Mouse (Mus musculus) forebrain, embryonic 16.5 days (tissue): ENCODE measurements at regions not wholly inside any gene's neighbourhood (a gene's known extent, or its start where the extent isn't known, plus 50 kb on each side); places are given as distances from the start of the nearest gene placed in this dataset.
"Not testable (repeated sequence)": the region's sequence is repeated elsewhere in the genome, so short reads cannot be mapped to it uniquely, and the experiment has no call there.

Experiments
- ATAC-seq: fragments of 200-750 bp; cut with Nextera tagmentation; 2 replicates; pipeline ENCODE4 v1.8.0; 2017; ENCODE audit warnings: mild to moderate bottlenecking, moderate library complexity
- H3K27ac ChIP-seq: fragments of 300-500 bp; sonication (generic); 2 replicates; pipeline ENCODE4 v1.5.1; 2014; ENCODE audit warnings: low read length, control low read depth
- H3K27me3 ChIP-seq: fragments of 300-500 bp; sonication (generic); replicated peaks from 2 replicates; pipeline ENCODE4 v1.6.1; 2014; ENCODE audit warnings: low read length; ENCODE audit not compliant: control insufficient read depth, insufficient read depth
- H3K36me3 ChIP-seq: fragments of 300-500 bp; sonication (generic); 2 replicates; pipeline ENCODE4 v1.6.1; 2014; ENCODE audit not compliant: control insufficient read depth, insufficient read depth
- H3K4me1 ChIP-seq: fragments of 300-500 bp; sonication (generic); replicated peaks from 2 replicates; pipeline ENCODE4 v1.6.1; 2014; ENCODE audit warnings: low read length; ENCODE audit not compliant: control insufficient read depth, insufficient read depth
- H3K4me2 ChIP-seq: fragments of 300-500 bp; sonication (generic); 2 replicates; pipeline ENCODE4 v1.6.1; 2014; ENCODE audit warnings: mild to moderate bottlenecking, low read length, control low read depth
- H3K4me3 ChIP-seq: fragments of 300-500 bp; sonication (generic); replicated peaks from 2 replicates; pipeline ENCODE4 v1.5.1; 2014; ENCODE audit warnings: mild to moderate bottlenecking, low read length, control low read depth
- H3K9ac ChIP-seq: fragments of 300-500 bp; sonication (generic); replicated peaks from 2 replicates; pipeline ENCODE4 v1.6.1; 2014; ENCODE audit warnings: low read depth, low read length, control low read depth
- H3K9me3 ChIP-seq: fragments of 300-500 bp; sonication (generic); 2 replicates; pipeline ENCODE4 v1.6.1; 2016; ENCODE audit warnings: low read length; ENCODE audit not compliant: control insufficient read depth
- WGBS: fragments of 180-500 bp; shearing (Covaris S2); extraction: QIAGEN DNeasy Blood & Tissue Kit; methylation state at CpG from one replicate; pipeline ENCODE4 v1.1.7; 2014; 5-methylcytosine and 5-hydroxymethylcytosine counted together

DNA sequence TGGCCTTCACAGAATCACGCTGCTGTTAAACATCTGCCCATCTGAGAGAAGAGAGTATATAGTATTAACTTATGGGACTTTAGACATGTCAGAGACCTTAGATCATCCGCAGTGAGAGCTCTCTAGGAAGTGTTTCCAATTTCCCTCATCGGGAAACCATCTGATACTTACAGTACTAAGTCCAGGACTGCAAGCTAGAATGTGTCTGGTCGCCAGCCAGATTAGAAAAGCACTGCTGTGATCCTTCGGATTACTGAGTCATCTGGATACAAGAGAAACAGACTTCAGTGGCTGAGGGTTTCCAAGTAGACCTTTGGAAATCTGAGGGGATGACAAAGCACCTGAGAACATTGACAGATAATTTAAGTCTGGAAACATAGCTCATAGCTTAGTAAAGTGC, 839.4 kb downstream of the Diaph3 start:
- WGBS = 83% methylated on average over 5 of the region's 5 CpGs
- no peaks in the 10 kb centered on the region for H3K27me3 ChIP-seq

DNA sequence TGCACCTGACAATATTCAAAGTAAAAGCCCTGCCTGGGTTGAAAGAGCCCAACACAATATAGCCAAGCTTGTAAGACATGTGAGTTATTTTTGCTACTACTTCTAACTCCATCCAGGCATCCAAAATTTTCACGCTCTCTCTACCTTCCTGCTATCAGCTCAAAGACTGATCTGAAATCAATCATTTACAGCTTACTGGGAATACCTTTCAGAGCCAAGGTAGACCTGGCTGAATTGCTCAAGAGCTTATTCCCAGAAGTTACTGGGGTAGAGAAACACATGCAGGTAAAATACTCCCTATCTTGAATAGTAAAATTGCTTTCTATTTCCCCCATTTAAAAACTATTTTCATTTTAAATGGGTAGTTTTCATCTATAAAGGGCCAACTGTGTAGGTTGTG, 840.2 kb downstream of the Diaph3 start:
- no peak for ATAC-seq

More for the DNA sequence above, 839.4 kb downstream of the Diaph3 start:
- H3K4me1 ChIP-seq = no peaks in the 10 kb centered on the region
- H3K4me2 ChIP-seq = no peak overlapping the region
- no peak overlapping the region for H3K4me3 ChIP-seq
- H3K27ac ChIP-seq = no peak overlapping the region
- H3K9ac ChIP-seq = no peak overlapping the region
- no peak for ATAC-seq
- H3K9me3 ChIP-seq = 0 out of 2 replicates have a peak, but pooled peaks cover 4% of the 10 kb centered on the region
- no peaks in the 10 kb centered on the region for H3K36me3 ChIP-seq

DNA sequence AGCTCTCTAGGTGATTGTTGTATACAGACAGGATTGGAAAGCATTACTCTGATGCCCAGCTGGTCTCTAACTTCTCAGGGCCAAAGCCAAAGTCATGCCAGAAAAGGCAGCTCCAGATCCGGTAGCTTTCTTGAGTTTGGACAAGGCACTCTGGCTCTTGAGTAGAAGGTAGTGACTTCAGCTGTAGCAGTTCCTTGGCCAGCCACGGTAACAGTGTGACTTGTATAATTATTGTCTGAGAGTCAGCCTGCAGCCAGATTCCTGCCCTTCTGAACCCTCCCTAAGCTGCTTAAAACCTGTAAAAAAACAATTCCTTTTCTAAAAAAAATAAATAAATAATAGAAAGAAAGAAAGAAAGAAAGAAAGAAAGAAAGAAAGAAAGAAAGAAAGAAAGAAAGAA, 843.0 kb downstream of the Diaph3 start:
- 46% methylated on average over 2 of the region's 2 CpGs for WGBS
- Histone ChIP-seq H3K27ac (no peak overlapping the region), H3K4me1 (no peaks in the 10 kb centered on the region), H3K9ac (no peak overlapping the region), H3K4me2 (no peak overlapping the region), H3K9me3 (0 out of 2 replicates have a peak, but pooled peaks cover 4% of the 10 kb centered on the region), H3K27me3 (no peaks in the 10 kb centered on the region), H3K4me3 (no peak overlapping the region), H3K36me3 (no peaks in the 10 kb centered on the region)
- no peak for ATAC-seq

More for the DNA sequence above, 840.2 kb downstream of the Diaph3 start:
- Histone ChIP-seq H3K9me3 (0 out of 2 replicates have a peak, but pooled peaks cover 4% of the 10 kb centered on the region), H3K4me3 (no peak overlapping the region), H3K4me2 (no peak overlapping the region), H3K4me1 (no peaks in the 10 kb centered on the region), H3K27ac (no peak overlapping the region), H3K27me3 (no peaks in the 10 kb centered on the region), H3K9ac (no peak overlapping the region), H3K36me3 (no peaks in the 10 kb centered on the region)
- WGBS = 100% methylated on average over 1 of the region's 1 CpGs

DNA sequence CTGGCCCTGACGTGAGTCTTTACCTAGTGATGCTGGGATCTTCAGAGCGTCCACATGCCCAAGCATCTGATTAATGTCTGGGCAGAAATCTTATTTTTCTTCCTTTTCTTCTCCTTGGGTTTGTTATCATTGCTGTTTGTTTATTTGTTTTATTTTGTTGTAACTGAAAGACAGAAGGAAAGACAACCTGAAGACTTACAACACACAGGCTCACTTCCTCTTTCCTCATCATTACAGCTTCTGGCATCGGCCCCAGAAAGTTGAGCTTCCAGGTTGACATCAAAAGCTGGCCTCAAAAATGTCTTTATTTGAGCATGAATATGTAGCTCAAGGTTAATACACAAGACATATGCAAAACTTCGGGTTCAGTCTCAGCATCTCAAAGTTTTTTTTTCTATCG, 846.4 kb downstream of the Diaph3 start:
- H3K27me3 ChIP-seq, H3K9ac ChIP-seq, H3K4me1 ChIP-seq, H3K27ac ChIP-seq, ATAC-seq, H3K4me2 ChIP-seq, H3K4me3 ChIP-seq, H3K36me3 ChIP-seq, H3K9me3 ChIP-seq: not testable (repeated sequence)
- 90% methylated on average over 5 of the region's 5 CpGs for WGBS

DNA sequence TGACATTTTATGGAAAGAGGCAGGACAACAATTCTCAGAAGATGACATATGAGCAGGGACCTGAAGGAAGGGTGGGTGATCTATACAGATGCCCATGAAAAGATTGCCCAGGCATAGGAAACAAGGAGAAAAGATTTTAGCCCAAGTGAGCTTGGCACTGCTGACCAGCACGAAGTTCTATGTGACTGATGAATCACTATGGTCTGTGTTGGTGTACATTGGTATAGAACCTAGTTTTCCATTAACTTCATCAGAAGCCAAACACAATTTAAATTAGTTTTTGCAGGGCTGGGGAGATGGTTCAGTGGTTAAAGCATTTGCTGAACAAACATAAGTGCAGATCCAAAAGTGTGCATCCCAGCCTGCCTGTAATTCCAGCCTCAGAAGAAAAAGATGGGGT, 847.2 kb downstream of the Diaph3 start:
- no peak overlapping the region for H3K27ac ChIP-seq
- H3K9me3 ChIP-seq = no peaks in the 10 kb centered on the region
- 81% methylated on average over 1 of the region's 1 CpGs for WGBS
- no peaks in the 10 kb centered on the region for H3K36me3 ChIP-seq
- H3K27me3 ChIP-seq = no peaks in the 10 kb centered on the region
- ATAC-seq = no peak
- H3K4me1 ChIP-seq = no peaks in the 10 kb centered on the region
- H3K4me2 ChIP-seq = no peak overlapping the region
- H3K4me3 ChIP-seq = no peak overlapping the region
- no peak overlapping the region for H3K9ac ChIP-seq

DNA sequence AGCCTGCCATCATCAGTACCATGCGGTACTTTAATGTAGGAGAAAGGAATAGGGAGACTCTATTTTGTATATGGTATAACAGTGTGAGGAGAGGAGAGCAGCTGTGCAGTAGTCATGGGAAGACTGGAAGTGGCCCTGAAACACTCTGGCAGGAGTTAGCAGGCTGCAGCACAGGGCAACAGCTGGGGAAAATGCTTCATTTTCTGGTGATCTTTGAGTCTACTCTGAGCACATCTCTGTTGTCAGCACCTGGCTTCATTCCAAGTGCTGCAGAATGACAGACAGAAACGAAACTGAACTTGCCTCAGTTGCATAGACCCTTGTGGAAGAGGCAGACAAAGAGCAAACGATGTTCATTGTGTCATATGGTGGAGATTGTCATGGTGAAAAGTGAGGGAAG, 847.7 kb downstream of the Diaph3 start:
- ATAC-seq = no peak
- Histone ChIP-seq H3K4me3 (no peak overlapping the region), H3K27me3 (no peaks in the 10 kb centered on the region), H3K4me1 (no peaks in the 10 kb centered on the region), H3K9me3 (no peaks in the 10 kb centered on the region), H3K9ac (no peak overlapping the region), H3K27ac (no peak overlapping the region), H3K36me3 (no peaks in the 10 kb centered on the region), H3K4me2 (no peak overlapping the region)
- WGBS = 58% methylated on average over 3 of the region's 3 CpGs

DNA sequence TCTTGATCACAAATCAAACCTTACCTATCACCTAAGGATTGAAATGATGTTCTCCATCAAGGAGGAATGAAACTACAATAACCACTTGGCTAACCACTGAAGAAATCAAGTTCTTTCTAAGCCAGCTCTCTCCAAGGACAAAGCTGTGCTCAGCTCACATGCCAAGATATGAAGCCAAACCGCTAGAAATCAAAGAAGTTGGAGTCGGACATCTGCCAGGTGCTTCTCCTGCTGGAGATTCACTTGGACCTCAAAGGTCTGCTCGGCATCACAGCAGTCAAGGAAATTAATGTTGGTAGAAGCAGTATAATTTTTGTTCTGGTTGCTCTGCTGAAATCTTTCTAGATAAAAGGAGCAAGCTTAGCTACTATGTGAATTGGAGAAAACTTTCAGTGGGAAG, 850.5 kb downstream of the Diaph3 start:
- H3K27me3 ChIP-seq = no peaks in the 10 kb centered on the region
- no peaks in the 10 kb centered on the region for H3K4me1 ChIP-seq
- H3K4me2 ChIP-seq = no peak overlapping the region
- H3K36me3 ChIP-seq = no peaks in the 10 kb centered on the region
- H3K9ac ChIP-seq = no peak overlapping the region
- no peak for ATAC-seq
- no peaks in the 10 kb centered on the region for H3K9me3 ChIP-seq
- H3K4me3 ChIP-seq = no peak overlapping the region
- 94% methylated on average over 3 of the region's 3 CpGs for WGBS
- no peak overlapping the region for H3K27ac ChIP-seq

DNA sequence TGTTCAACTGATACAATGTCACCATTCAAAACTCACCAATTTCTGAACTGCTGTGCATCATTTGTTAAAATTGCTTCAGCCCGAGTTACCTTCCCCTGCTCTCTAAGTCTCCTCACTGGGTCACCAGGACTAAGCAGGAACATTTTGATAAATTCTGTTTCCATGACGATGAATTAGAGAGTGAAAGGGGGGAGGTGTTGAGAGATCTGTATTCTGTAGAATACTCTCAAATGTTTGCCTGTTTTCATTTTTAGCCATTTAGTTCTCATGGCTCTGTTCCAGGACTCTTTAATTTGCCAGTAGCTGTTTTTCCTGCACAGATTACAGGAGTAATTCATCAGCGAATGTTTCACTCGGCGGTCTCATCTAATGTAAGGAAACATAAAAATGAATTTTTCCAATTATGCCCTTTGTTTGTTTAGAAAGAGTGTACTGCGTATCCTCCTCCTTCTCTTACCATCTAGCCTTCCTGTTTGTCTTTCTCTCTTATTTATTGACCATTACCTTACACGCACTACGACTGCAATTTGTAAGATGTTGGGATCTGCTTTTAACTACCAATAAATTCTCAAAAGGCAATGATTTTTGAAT, 879.3 kb downstream of the Diaph3 start:
- 17% methylated on average over 8 of the region's 8 CpGs for WGBS
- no peaks in the 10 kb centered on the region for H3K9me3 ChIP-seq
- no peaks in the 10 kb centered on the region for H3K36me3 ChIP-seq
- H3K4me2 ChIP-seq = peak overlapping the region; percentile 31
- peaks cover 7% of the 10 kb centered on the region for H3K4me1 ChIP-seq
- H3K27me3 ChIP-seq = no peaks in the 10 kb centered on the region
- ATAC-seq = peak; percentile 93
- H3K9ac ChIP-seq = no peak overlapping the region
- H3K27ac ChIP-seq = no peak overlapping the region; the same call in 1 of the 2 replicates
- no peak overlapping the region for H3K4me3 ChIP-seq

DNA sequence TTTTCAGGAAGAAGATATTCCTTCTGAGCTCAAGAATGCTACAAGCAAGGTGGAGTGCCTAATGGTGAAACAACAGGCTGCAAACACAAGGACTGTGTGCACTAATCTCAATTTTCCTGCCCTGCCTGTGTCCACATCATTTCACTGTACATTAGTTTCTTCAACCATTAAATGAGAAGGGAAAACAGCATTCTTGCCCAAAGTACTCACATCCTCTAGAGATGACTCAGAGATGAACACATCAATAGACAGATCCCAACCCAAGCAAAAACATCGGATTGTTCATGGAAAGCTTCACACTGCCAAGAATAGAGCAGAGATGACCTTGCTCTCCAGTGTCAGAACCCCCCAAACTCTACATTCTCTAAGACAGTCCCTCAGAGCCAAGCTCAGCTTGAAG, 886.8 kb downstream of the Diaph3 start:
- Histone ChIP-seq H3K4me1 (peaks cover 4% of the 10 kb centered on the region), H3K27me3 (no peaks in the 10 kb centered on the region), H3K27ac (no peak overlapping the region), H3K36me3 (no peaks in the 10 kb centered on the region), H3K4me3 (no peak overlapping the region), H3K9me3 (no peaks in the 10 kb centered on the region), H3K4me2 (no peak overlapping the region), H3K9ac (no peak overlapping the region)
- 72% methylated on average over 1 of the region's 1 CpGs for WGBS
- ATAC-seq = no peak

DNA sequence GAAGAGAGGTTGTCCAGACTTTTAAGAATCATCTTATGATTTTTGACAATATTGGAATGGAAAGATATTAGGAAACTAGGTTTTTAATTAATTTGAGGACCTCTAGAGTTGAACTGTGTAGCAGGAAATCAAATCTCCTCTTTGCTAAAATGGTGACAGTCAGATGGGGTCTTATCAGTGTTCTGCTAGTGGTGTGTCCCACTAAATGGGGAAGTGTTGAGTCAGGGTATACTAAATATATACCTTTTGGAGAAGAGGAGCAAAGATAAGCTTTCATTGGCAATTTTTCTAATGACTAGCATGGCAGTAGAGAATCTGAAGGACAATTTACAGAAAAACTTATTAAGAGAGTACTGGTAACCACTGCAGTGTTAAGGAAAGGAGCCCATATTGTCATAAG, 889.4 kb downstream of the Diaph3 start:
- Histone ChIP-seq H3K4me3 (no peak overlapping the region), H3K4me2 (no peak overlapping the region), H3K9ac (no peak overlapping the region), H3K4me1 (peaks cover 4% of the 10 kb centered on the region), H3K36me3 (no peaks in the 10 kb centered on the region), H3K27me3 (no peaks in the 10 kb centered on the region), H3K9me3 (no peaks in the 10 kb centered on the region), H3K27ac (no peak overlapping the region)
- ATAC-seq = no peak
